Mouse (Mus musculus): Measurements from ENCODE around the gene Fgr. TPM values are rescaled to one million over a fixed set of nuclear protein-coding genes. Genes with fewer than 3 reads are reported as not detected.

Fgr gene
- total and polyA plus RNA-seq, 3 experiments, result 0.04 to 0.24 (median 0.13) TPM

GRCm38 (mm10) chr4:133023636-133024035 lies 49.7 kb downstream of the Fgr start:
- Histone ChIP-seq H3K9me3 (replicated peaks; ENCODE audit: low read length) (no peaks in the 10 kb centered on the region), H3K79me2 (replicated peaks; ENCODE audit: control insufficient read depth, extremely low read depth, insufficient read depth, poor library complexity, severe bottlenecking) (no peaks in the 10 kb centered on the region), H3K4me1 (ENCODE audit: control insufficient read depth in 1 of 2, insufficient read depth in 2 of 2) (peaks cover 10 to 79% of the 10 kb centered on the region in 2 experiments), H3K9ac (ENCODE audit: insufficient read depth, low read depth) (no peak overlapping the region), H3K4me3 (replicated peaks in 1 of 3; ENCODE audit: low read depth in 2 of 3, low read length in 2 of 3, poor library complexity in 1 of 3) (no peak overlapping the region), H3K4me2 (ENCODE audit: insufficient read depth, low read depth, poor library complexity, severe bottlenecking) (no peak overlapping the region), H3K36me3 (replicated peaks in 1 of 2; ENCODE audit: control insufficient read depth in 1 of 2, insufficient read depth in 1 of 2, low read length in 1 of 2) (peaks cover 2 to 80% of the 10 kb centered on the region in 2 experiments), H3K27me3 (replicated peaks) (no peaks in the 10 kb centered on the region), H3K27ac (ENCODE audit: insufficient read depth, low read depth) (no peak overlapping the region)
- TF ChIP-seq NELFE (IDR thresholded peaks at IDR 0.05; ENCODE audit: low read depth, low read length) (no peak), ZMIZ1 (IDR thresholded peaks at IDR 0.05; ENCODE audit: low read depth, low read length) (no peak)
- dilution Hi-C loops (cut with MboI; ENCODE audit: extremely low pct_ligation_motif_present, extremely low pct_unique_long_range_greater_than_20kb, low sequenced_read_pairs), result no loop called here
- DNase-seq (ENCODE audit: extremely low read depth), result no peak
- in situ Hi-C loops (cut with MboI; ENCODE audit: low pct_ligation_motif_present, low pct_unique_long_range_greater_than_20kb, low sequenced_read_pairs), result no loop called here

- H3K9me3 ChIP-seq (replicated peaks; ENCODE audit: low read length), result no peaks in the 10 kb centered on the region
- H3K79me2 ChIP-seq (replicated peaks; ENCODE audit: control insufficient read depth, extremely low read depth, insufficient read depth, poor library complexity, severe bottlenecking), result no peaks in the 10 kb centered on the region
- H3K4me2 ChIP-seq (ENCODE audit: insufficient read depth, low read depth, poor library complexity, severe bottlenecking), result no peak overlapping the region
- H3K36me3 ChIP-seq (replicated peaks in 1 of 2; ENCODE audit: control insufficient read depth in 1 of 2, insufficient read depth in 1 of 2, low read length in 1 of 2), result peaks cover 2 to 79% of the 10 kb centered on the region in 2 experiments
- H3K4me3 ChIP-seq (replicated peaks in 1 of 3; ENCODE audit: low read depth in 2 of 3, low read length in 2 of 3, poor library complexity in 1 of 3), result no peak overlapping the region
- no peak overlapping the region for H3K9ac ChIP-seq (ENCODE audit: insufficient read depth, low read depth)
- TF ChIP-seq PAX5 (IDR thresholded peaks at IDR 0.05; ENCODE audit: low read length) (no peak), EP300 (IDR thresholded peaks at IDR 0.05; ENCODE audit: low read length) (no peak), ZNF384 (IDR thresholded peaks at IDR 0.05; ENCODE audit: low read depth, low read length) (no peak), SMC3 (IDR thresholded peaks at IDR 0.05; ENCODE audit: low read depth, low read length) (no peak), MEF2A (IDR thresholded peaks at IDR 0.05; ENCODE audit: borderline replicate concordance, low read depth, low read length) (no peak), CTCF (conservative IDR thresholded peaks at IDR 0.05 in 1 of 2, IDR thresholded peaks at IDR 0.05 in 1 of 2; ENCODE audit: low read depth in 2 of 2, low read length in 2 of 2) (no peak), HCFC1 (IDR thresholded peaks at IDR 0.05; ENCODE audit: low read depth, low read length) (no peak), E2F4 (IDR thresholded peaks at IDR 0.05; ENCODE audit: insufficient replicate concordance, low read depth, low read length) (no peak), TBP (conservative IDR thresholded peaks at IDR 0.05; ENCODE audit: low read depth, low read length) (no peak), KAT2A (IDR thresholded peaks at IDR 0.05; ENCODE audit: insufficient replicate concordance, low read length) (no peak), USF1 (IDR thresholded peaks at IDR 0.05; ENCODE audit: low read depth, low read length) (no peak), JUN (IDR thresholded peaks at IDR 0.05; ENCODE audit: insufficient read depth, low read depth, low read length) (no peak), MAFK (IDR thresholded peaks at IDR 0.05; ENCODE audit: insufficient replicate concordance, low read length) (no peak), RAD21 (IDR thresholded peaks at IDR 0.05; ENCODE audit: low read depth, low read length) (no peak), JUND (conservative IDR thresholded peaks at IDR 0.05; ENCODE audit: low read depth, low read length) (no peak), ZMIZ1 (IDR thresholded peaks at IDR 0.05; ENCODE audit: low read depth, low read length) (no peak), NRF1 (IDR thresholded peaks at IDR 0.05; ENCODE audit: low read depth, low read length) (no peak)
- no peaks in the 10 kb centered on the region for H3K27me3 ChIP-seq (replicated peaks)
- no peak for DNase-seq (ENCODE audit: extremely low read depth)
- peaks cover 10 to 82% of the 10 kb centered on the region in 2 experiments for H3K4me1 ChIP-seq (ENCODE audit: control insufficient read depth in 1 of 2, insufficient read depth in 2 of 2)
- H3K27ac ChIP-seq (ENCODE audit: insufficient read depth, low read depth), result no peak overlapping the region
- in situ Hi-C loops (cut with MboI; ENCODE audit: low pct_ligation_motif_present, low pct_unique_long_range_greater_than_20kb, low sequenced_read_pairs), result no loop called here
- dilution Hi-C loops (cut with MboI; ENCODE audit: extremely low pct_ligation_motif_present, extremely low pct_unique_long_range_greater_than_20kb, low sequenced_read_pairs), result no loop called here
These were observed 50.5 kb downstream of the Fgr start for GRCm38 (mm10) chr4:133024404-133024803.
